Mouse (Mus musculus) gastrocnemius, postnatal 4 days (tissue): ENCODE results near the gene Tuba1b. TPM values are rescaled to one million over a fixed set of nuclear protein-coding genes. Genes with fewer than 3 reads are reported as not detected.
"Not testable (repeated sequence)": the region's sequence is repeated elsewhere in the genome, so short reads cannot be mapped to it uniquely, and the experiment has no call there.

Source experiments
- DNase-seq, 2 experiments: peaks; one replicate each; pipeline ENCODE4 v3.0.0; 2021 to 2022; ENCODE audit warnings: low spot score in 2 of 2, mixed read lengths in 2 of 2
- total RNA-seq, 2 experiments: library from RNA; stranded (reverse); gene quantifications; 2 replicates each; pipeline ENCODE4 v1.2.3; 2021

The Tuba1b gene
- total RNA-seq, 2 experiments from 2014 or later, result 402 to 455 TPM

DNA sequence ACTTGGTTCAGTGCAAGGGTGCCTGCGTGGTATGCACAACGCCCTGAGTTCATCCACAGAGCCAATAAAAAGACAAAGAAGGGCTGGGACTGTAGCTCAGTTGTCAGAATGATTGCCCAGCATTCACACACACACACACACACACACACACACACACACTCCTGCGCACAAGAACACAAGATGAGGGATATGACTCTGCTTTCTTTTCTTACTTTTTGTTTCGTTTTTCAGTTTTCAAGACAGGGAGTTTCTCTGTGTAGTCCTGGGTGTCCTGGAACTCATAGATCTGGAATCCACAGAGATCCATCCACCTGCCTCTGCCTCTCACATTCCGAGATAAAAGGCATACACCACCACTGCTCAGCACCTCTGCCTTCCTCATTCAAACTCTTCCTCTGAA lies 6.8 kb downstream of the Tuba1b start:
- no peak for DNase-seq

DNA sequence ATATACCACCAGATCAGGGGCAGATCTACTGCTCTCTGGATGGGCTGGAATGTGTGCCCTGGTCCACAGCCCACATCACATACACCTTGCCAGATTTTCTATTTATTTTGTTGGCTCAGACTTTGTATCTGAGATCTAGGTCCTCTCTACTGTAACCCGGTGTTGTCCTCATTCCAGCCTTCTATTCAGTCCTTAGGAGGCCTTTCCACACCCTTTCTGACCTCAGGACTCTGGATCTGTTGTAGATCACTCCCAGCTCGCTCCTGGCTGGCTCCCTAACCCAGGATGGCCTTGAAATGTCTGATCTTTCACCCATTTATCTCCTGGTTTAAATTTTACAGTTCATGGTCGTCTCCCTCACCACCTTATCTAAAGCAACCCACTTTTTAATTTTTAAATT lies 9.7 kb downstream of the Tuba1b start:
- no peak for DNase-seq

DNA sequence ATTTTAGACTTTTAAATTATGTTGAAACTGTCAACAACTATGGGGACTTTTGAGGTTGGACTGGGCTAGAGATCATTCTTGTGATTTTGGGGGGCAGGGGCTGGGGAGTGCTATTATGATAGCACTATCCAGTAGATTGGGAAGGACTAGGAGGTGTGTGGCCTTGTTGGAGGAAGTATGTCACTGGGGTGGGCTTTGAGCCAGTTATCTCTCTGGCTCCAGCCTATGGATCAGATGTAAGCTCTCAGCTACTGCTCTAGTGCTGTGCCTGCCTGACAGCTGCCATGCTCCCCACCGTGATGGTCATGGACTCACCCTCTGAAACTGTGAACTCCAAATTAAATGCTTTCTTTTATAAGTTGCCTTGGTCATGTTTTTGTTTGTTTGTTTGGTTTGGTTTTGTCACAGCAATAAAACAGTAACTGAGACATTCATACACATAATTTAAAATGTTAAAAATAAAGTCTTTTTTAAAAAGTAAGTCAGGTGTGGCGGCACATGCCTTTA lies 11.3 kb downstream of the Tuba1b start:
- DNase-seq, result no peak

DNA sequence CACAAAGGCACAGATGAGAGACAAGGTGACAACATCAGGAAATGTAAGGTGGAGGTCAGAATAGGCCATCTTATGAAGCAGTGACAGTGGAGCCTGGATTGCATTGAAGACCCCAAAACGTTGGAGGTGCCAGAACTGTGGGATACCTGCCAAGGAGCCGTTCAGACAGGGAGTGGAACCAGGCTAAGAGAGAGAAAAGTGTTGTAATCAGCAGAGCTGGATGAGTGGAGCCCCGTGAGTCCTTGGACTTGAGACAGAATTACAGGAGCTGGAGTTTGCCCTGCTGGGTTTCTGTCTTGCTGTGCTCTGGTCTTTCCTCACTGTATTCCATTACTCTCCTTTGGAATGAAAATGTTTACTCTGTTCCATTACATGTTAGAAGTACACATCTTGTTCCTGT lies 11.8 kb downstream of the Tuba1b start:
- DNase-seq, result no peak

DNA sequence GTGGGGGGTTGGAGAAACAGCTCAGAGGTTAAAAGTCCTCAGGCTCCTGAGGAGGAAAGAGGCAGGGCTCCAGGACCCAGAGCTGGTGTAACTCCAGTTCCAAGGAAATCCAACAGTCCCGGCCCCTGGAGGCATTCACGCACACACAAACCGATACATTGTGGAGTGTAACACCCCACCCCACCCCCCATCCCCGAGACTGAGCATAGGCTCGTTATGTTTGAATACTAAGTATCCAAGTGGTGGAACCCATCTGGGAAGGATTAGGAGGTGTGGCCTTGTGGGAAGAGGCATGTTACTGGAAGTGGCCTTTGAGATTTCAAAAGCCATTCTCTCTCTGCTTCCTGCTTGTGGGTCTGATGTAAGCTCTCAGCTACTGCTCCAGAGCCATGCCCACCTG lies 12.9 kb downstream of the Tuba1b start:
- DNase-seq, result no peak

DNA sequence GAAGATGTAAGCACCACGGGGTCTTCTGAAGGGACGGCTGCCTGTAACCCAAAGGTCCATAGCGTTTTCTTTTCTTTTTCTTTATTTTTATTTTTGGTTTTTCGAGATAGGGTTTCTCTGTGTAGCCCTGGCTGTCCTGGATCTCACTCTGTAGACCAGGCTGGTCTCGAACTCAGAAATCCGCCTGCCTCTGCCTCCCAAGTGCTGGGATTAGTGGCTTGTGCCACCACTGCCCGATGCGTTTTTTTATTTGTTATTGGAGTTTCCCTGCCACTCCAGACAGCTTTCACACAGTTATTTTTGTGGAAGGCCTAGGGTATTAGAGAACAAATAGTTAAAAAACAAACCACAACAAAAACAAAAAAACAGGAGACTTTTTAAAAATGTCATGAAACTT lies 15.9 kb downstream of the Tuba1b start:
- not testable (repeated sequence) for DNase-seq

DNA sequence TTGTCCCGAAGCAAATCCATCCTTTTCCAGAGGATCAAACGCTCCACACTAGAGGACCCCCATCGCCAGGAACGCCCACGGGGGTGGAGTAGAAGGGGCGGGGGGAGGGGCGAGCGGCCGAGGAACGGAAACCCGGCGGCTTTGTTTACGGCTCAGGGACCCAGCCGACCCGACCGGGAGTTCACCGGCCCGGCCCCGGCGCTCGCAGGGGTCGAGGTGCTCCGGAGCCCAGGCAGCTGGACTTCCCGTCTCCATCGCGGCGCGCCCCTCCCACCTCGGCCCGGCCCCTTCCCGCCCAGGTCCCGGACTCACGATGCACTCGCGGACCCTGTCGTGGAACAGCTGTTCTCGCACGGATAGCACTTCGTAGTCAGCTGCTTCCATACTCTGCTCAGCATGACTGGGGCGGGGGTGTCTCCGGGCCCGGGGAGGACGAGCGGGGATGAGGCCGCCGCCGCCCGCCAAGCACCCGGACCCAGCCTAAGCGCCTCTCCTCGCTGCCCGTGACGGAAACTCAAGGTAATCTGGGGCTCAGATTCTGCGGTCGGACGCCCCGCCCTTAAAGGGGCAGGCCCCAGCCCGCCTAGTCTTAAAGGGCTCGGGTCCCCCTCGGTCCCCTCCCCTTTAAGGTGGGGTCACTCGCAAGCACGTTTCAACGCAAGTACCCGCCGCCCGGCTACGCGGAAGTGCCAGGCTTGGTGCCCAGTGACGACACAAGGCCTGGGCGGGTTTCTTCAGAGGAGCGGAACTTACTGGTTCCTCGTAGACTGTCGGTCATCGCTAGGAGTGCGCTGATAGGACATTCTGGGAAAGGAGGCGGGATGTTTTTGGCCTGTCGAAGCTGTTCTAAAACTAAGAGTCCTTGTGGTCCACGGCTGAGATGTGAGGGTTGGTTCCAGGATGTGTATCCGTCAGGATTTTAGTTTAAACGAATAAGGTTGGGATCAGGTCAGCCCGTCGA lies 16.5 kb downstream of the Tuba1b start, which contains the start of gene Lmbr1l:
Gene Lmbr1l, minus strand, starts transcription at position 694 of the 961 bp plus-strand sequence.
- DNase-seq, result peak; percentile 94 to 99

DNA sequence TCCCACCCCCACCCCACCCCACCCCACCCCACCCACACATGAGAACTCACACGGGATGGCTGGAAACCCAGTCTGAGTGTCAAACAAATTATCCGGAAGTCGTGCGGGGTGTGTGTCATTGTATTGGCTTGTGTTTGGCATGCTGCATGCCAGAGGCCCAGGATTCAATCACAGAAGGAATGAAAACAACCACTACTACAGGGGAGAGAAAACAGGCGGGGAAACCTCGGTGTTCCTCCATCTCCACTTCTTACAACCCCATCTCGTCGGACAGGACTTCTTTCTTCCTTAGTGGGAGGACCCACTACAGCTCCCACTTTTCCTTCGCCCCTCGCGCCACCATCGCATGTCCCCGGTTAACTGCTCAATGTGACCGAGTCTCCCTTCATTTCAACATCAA lies 17.3 kb downstream of the Tuba1b start:
- peak in 1 of 2 experiments; percentile 25 for DNase-seq

DNA sequence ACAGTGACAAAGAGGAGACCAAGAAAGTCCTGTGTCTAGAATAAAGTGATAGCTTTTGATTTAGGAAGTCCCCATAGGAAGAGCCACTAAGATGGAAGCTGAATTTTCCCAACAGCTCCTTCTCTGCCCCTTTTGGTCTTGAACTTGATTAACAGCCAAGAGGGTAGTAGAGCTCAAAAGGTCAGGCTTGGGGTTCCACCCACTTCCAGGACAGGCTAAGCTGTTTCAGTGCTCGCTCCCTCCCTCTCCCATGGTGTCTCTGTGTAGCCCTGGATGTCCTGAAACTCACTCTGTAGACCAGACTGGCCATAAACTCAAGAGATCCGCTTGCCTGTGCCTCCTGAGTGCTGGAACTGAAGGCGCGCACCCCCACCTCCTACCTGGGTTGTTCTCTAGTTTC lies 18.3 kb downstream of the Tuba1b start:
- no peak for DNase-seq

DNA sequence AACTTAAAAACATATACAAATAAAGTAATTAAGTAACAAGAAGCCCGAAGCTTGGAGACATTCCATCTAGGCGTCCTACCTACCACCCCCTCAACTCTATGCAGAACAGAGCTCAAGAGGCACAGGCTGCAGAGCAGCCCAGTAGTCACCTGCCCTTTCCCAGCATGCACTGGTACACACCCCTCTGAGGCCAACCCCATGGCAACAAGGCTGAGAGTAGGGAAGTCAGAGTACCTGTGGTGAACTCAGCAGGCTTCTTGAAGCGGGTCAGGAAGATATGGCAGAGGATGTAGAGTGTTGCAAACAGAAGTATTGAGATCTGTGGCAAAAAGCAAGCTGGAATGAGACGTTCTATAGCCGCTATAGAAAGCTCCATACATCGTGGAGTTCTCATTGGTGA lies 19.5 kb downstream of the Tuba1b start:
- DNase-seq, result no peak

DNA sequence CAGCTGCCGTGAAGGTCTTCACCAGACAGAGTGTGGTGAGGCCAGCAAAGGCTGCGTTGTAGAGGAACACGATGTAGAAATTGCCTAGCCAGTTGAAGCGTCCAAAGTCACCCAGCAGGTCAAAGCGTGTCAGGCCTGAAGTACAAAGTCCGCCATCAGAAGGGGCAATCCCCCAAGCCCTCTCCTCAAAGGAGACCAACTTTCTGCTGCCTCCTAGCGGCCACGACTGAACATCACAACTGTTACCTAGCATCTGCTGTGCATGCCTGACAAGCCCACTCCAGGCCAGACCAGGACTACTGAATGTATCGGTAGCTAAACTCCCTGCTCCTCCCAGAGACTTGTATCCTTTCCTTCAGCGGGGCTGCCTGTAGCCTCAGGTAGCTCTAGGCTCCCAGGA lies 29.7 kb downstream of the Tuba1b start:
- no peak for DNase-seq

DNA sequence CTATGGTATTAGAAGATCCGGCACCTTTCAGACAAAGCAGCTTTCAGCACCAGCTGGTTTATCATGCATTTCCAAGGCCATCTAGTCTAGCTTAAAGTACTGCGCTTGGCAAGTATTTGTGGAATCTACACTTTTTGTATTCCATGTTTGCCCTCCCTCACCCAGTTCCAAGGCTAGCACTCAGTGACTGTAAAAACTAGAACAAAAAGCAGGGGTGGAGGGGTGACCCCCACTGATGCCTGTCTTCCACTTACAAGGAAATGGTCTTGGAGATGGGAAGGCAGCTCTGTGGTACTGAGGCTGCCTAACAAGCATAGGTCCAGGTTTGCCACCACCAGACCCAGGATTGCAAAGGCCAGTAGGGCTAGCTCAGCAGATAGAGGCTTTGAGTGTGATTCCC lies 31.8 kb downstream of the Tuba1b start:
- DNase-seq, result no peak

DNA sequence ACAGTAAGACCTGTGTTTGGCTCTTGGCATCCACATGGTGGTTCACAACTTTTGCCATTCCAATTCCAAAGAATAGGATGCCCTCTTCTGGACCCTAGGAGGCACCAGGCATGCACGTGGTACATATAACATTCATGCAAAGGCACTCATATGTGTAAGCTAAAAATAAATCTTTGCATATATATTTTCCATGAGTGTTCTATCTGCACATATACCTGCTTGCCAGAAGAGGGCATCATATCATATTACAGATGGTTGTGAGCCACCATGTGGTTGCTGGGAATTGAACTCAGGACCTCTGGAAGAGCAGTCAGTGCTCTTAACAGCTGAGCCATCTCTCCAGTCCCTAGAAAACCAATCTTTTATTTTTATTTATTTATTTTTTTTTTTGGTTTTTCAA lies 32.8 kb downstream of the Tuba1b start:
- DNase-seq, result no peak

DNA sequence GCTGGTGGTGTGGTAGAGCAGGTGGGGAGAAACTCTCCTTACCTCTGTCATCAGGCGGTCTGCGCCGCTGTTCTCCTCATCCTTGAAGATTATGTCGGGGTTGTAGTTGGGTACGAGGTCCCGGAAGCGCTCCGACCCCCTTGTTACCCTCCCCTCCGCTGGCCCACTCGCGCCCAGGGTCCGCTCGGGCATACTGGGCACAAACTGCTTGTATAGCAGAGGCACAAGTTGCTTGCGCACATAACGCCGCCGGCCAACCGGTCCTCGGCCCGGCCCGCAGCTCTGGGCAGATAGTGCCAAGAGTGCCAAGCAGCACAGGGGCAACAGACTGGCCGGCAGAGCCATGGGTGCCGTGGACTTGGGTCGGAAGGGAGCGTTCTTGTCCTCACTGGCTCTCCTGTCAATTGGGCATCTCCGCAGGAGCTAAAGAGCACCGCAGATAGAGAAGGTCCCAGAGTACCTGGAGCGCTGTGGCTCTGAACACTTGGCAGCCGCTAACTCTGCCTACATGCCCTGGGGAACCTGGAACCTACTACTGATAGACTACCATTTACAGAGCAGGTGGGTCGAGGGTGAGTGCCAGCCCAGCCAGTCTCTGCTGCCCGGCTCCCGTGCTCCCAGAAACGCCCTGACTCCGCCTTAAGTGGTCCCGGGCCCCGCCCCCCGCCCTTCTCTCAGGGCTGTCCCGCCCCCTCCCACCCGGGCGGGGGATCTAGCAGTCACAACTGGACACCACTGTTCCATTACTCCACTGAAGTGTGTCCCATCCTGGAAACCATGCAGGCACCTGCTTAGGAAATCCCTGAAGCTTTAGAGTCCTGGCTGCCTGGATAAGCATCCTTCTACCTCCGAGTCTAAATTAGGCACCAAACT lies 36.2 kb downstream of the Tuba1b start, which contains the start of gene Dhh:
Gene Dhh, minus strand, starts transcription at position 613 of the 873 bp plus-strand sequence.
- DNase-seq, result no peak

DNA sequence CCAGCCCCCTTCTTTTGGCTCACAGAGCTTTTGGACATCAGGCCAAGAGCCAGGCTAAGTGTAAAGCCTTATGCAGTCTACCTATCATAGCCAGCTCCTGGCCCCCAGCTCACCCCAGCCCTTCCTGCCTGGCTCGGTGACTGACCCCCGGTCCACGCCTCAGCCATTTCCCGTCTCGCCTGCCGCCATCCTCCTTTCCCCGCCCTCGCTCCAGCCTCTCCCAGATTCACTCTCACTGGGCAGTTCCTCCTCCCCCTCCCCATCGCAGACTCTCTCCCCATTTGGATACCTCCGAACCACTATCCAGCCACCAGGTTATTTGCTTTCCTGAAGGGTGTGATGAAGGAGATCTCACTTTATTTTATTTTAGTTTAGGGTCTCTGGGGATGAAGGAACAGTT lies 36.9 kb downstream of the Tuba1b start:
- DNase-seq, result no peak

DNA sequence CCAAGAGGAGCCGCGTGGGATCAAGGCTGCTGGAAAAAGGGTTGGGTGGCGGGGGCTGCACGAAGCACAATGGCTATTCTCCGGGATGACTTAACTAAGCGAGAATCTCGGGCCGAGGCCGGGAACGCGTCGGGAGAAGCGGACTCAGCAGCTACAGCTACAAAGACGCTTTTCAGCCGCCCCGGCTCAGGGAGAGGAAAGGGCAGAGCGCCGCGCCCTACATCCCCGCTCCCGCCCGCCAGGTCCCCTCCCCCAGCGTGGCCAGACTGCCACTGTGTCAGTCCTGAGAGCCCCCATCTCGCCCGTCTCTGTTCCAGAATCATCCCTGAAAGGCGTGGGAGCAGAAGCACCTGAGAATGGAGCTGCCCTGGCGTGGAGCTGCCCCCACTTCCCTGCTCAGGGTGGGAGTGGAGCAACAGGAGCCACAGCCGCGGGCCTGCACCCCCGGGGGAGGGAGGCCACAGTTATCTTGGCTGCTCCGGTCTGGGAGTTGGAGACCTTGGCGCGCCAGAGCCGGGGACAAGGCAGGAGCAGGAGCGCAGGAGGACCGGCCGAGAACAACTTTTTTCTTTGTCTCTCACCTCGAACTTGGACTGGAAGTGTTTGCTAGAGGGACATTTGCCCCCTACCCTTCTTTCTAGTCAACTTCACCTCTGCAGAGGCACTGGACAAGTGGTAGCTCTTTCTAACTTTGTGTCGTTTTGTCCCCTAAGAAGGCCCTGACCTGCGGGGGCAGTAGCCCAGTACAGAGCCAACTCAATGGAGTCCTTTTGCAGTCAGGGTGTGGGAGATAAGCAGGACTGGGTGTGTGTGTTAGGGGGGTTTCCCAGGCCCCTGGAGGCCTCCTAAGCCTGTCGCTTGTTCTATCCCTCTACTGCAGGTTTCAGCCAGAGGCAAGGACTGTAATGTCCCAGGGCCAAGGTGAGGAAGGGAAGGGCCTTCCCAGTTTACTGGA lies 38.5 kb downstream of the Tuba1b start:
- DNase-seq, result peak in 1 of 2 experiments; percentile 28

DNA sequence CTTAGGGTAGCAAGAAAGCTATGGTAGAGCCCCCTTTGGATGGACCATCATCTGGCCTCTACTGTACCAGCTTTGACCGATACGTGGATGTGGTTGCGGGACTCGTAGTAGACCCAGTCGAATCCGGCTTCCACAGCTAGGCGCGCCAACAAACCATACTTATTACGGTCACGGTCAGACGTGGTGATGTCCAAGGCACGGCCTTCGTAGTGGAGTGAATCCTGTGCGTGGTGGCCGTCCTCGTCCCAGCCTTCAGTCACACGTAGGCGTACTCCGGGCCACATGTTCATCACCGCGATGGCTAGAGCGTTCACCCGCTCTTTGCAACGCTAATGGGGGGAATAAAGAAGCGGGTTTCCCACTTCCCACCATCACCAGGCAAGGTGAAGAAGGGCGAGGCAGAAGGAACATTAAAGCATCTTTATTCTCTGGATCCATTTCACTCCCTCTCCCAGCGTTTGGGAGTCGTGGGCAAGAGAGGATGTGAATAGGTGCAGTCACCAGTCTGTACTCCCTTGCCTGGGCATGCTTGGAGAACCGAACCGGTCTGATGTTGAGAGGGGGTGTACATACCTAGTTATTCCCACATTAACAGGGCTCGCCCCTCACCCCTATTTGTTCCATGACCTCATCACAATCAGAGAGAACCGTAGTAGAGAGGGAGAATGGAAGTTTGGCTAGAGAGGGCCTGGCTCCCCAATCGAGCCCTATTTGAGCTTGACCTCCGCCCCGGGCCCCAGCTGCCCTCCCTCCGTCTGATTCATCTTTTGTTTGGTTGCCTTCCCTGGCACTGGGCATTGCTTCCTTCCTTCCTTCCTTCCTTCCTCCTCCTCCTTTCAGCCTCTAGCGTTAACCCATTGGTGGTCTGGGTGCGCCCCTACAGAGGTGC lies 39.4 kb downstream of the Tuba1b start:
- DNase-seq, result no peak

DNA sequence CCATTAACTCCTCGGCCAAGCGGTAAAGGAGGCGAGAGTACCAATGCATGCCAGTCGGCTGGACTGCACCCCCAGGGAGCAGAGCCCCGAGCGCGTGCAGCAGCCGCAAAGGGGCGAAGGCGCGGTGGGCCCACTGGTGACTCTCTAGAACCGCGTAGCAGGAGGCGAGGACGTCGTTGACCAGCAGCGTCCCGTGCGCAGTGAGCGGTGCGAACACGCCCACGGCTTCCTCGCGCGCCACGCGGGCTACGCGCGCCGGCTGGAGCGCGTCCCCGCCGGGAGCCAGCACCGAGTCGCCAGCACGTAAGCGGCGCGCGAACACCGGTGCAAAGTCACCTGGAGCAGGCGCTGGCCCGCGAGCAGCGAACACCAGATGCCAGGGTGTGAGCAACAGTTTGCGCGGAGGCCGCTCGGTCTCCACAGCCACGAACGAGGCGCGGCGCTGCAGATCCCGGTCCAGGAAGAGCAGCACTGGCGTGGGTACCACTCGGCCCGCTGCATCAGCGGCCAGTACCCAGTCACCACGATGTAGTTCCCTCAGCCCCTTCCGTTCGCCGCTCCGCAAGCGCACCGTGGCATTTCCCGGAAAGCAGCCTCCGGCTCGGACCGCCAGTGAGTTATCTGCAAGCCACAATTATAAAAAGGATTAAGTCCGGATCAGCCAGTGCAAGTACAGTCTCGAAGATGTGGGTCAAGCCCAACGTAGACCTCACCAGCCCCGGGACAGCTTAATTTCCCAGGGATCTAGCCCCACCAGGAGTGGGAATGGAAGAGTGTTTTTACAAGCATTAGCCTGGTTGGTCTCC lies 40.2 kb downstream of the Tuba1b start, which contains the start of gene Rhebl1:
Gene Rhebl1, minus strand, starts transcription at position 601 of the 806 bp plus-strand sequence.
- peak in 1 of 2 experiments; percentile 41 for DNase-seq
